8 mouse cellular contexts compared by ENCODE assay signal in genomic region chr4:134995052-134995451, GRCm38 (mm10).
A peak's percentile ranks its signal among the peaks of the same experiment; 100 is the strongest.
DNase-seq lines count a peak whose midpoint lies in the region.

No protein-coding gene starts in this region.

- intact Hi-C loops in heart, postnatal 36 days (cut with DNase I), result no loop called here

- DNase-seq in heart, adult 11 months, result peak; percentile 96
- DNase-seq in heart, adult 8-10 months (ENCODE audit: low spot score), result no peak
- DNase-seq in right cerebral cortex, adult 18-20 months, result peak; percentile 18
- no peak for DNase-seq in right cerebral cortex, postnatal 36 days (ENCODE audit: low spot score in 2 of 2)
- DNase-seq in heart, postnatal 36 days, result peak; percentile 32 to 35
- peak; percentile 30 for DNase-seq in right cerebral cortex, postnatal 14 days
- DNase-seq in lung, postnatal 25 days (ENCODE audit: low spot score), result no peak
- no peak for DNase-seq in thymus, postnatal 36 days

Comparison
In these comparisons a context has a peak if more than half of its experiments do, and no peak if none do; other contexts are left out.
1. DNase-seq: peak in heart, adult 11 months (single experiment), right cerebral cortex, adult 18-20 months (single experiment), heart, postnatal 36 days (2 of 2) and right cerebral cortex, postnatal 14 days (single experiment); none in heart, adult 8-10 months (single experiment), right cerebral cortex, postnatal 36 days (0 of 2), lung, postnatal 25 days (single experiment) and thymus, postnatal 36 days (0 of 2).